Mouse (Mus musculus) neural tube, embryonic 11.5 days (tissue): ENCODE measurements around the gene Narf. TPM values are rescaled to one million over a fixed set of nuclear protein-coding genes. Genes with fewer than 3 reads are reported as not detected.

Experiments used
- ATAC-seq: fragments of 200-750 bp; cut with Nextera tagmentation; 2 replicates; pipeline ENCODE4 v1.8.0; 2017; ENCODE audit warnings: moderate number of reproducible peaks, mild to moderate bottlenecking, moderate TSS enrichment, moderate library complexity; ENCODE audit not compliant: insufficient read depth, low FRiP score, low TSS enrichment
- DNase-seq: peaks from one replicate; pipeline ENCODE4 v3.0.0-alpha.2; 2015; ENCODE audit warnings: low spot score
- H3K27ac ChIP-seq: fragments of 300-500 bp; sonication (generic); 2 replicates; pipeline ENCODE4 v1.5.1; 2014; ENCODE audit warnings: low read depth, mild to moderate bottlenecking, low read length
- H3K27me3 ChIP-seq: fragments of 300-500 bp; sonication (generic); 2 replicates; pipeline ENCODE4 v1.6.1; 2014; ENCODE audit warnings: mild to moderate bottlenecking, low read length, mixed read lengths; ENCODE audit not compliant: control insufficient read depth, insufficient read depth
- H3K36me3 ChIP-seq: fragments of 300-500 bp; sonication (generic); 2 replicates; pipeline ENCODE4 v1.6.1; 2014; ENCODE audit warnings: mild to moderate bottlenecking, low read length, moderate library complexity, mixed read lengths; ENCODE audit not compliant: control insufficient read depth, insufficient read depth
- H3K4me1 ChIP-seq: fragments of 300-500 bp; sonication (generic); 2 replicates; pipeline ENCODE4 v1.6.1; 2014; ENCODE audit warnings: low read length, mixed read lengths; ENCODE audit not compliant: control insufficient read depth, insufficient read depth
- H3K4me2 ChIP-seq: fragments of 300-500 bp; sonication (generic); 2 replicates; pipeline ENCODE4 v1.6.1; 2014; ENCODE audit warnings: low read depth, mild to moderate bottlenecking, moderate library complexity
- H3K4me3 ChIP-seq: fragments of 300-500 bp; sonication (generic); 2 replicates; pipeline ENCODE4 v1.5.1; 2014; ENCODE audit warnings: low read depth, low read length
- H3K9ac ChIP-seq: fragments of 300-500 bp; sonication (generic); 2 replicates; pipeline ENCODE4 v1.6.1; 2014; ENCODE audit warnings: mild to moderate bottlenecking, low read length
- H3K9me3 ChIP-seq: fragments of 300-500 bp; sonication (generic); 2 replicates; pipeline ENCODE4 v1.6.1; 2016; ENCODE audit warnings: low read length; ENCODE audit not compliant: control insufficient read depth
- WGBS: fragments of 180-500 bp; shearing (Covaris S2); extraction: QIAGEN DNeasy Blood & Tissue Kit; methylation state at CpG from one replicate; pipeline ENCODE4 v1.1.7; 2014; 5-methylcytosine and 5-hydroxymethylcytosine counted together
- polyA plus RNA-seq: library from polyadenylated mRNA; unstranded; fragments of >200 nt; fragmentation: Nextera tagmentation; extraction: Ambion mirVana; gene quantifications from 2 replicates; pipeline ENCODE4 v1.2.1, GENCODE M21; 2014

The Narf gene
- polyA plus RNA-seq, 1 experiment from 2014 or later, result 87.0 TPM

DNA sequence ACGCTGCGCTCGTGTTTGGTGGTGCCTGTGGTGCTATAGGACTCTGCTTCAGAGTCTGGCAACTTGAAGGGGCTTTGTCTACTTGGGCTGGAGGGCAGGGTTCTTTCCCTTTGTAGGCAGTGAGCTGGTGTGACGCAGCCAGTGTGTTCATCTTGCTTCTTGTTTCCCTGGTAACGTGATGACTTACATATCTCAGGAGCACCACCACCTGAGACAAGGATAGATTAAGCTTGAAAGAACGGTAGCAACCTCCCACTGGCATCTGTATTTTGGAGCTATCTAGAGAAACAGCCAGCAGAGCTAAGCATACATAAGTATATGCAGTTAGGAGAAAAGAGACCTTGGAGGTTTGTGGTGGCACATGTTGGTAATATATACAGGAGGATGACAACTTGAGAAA lies 68.3 kb downstream of the Narf start:
- Histone ChIP-seq H3K9ac (no peak overlapping the region), H3K4me2 (no peak overlapping the region), H3K4me3 (no peak overlapping the region), H3K27me3 (no peaks in the 10 kb centered on the region), H3K36me3 (peaks cover 23% of the 10 kb centered on the region), H3K4me1 (no peaks in the 10 kb centered on the region), H3K27ac (no peak overlapping the region), H3K9me3 (no peaks in the 10 kb centered on the region)
- no peak for ATAC-seq
- WGBS, result 94% methylated on average over 6 of the region's 6 CpGs
- DNase-seq, result no peak

Other genes starting within 250 kb of the Narf start
- 81.6 and 84.6 TPM in 2 replicates for gene Csnk1d, start 245.9 kb upstream of the Narf start, polyA plus RNA-seq
- gene Cd7, start 197.8 kb upstream of the Narf start, polyA plus RNA-seq, result not detected in 2 replicates
- not detected in 2 replicates for gene Sectm1b, start 173.7 kb upstream of the Narf start, polyA plus RNA-seq
- not detected in 2 replicates for gene Sectm1a, start 156.0 kb upstream of the Narf start, polyA plus RNA-seq
- not detected in 2 replicates for gene Tex19.2, start 118.6 kb upstream of the Narf start, polyA plus RNA-seq
- gene Tex19.1, start 91.1 kb upstream of the Narf start, polyA plus RNA-seq, result 0.46 TPM in 1 of 2 replicates, not detected in the other
- gene Uts2r, start 77.0 kb upstream of the Narf start, polyA plus RNA-seq, result 0.19 TPM in 1 of 2 replicates, not detected in the other
- 7.0 and 7.6 TPM in 2 replicates for gene Hexdc, start 32.8 kb upstream of the Narf start, polyA plus RNA-seq
- gene Ogfod3, start 32.5 kb upstream of the Narf start, polyA plus RNA-seq, result 17.8 and 19.8 TPM in 2 replicates
- 42.3 and 45.7 TPM in 2 replicates for gene Cybc1, start 7.9 kb upstream of the Narf start, polyA plus RNA-seq
- gene Foxk2, start 22.7 kb downstream of the Narf start, polyA plus RNA-seq, result 18.7 and 20.6 TPM in 2 replicates
- gene Wdr45b, start 117.2 kb downstream of the Narf start, polyA plus RNA-seq, result 111 and 116 TPM in 2 replicates
- gene Rab40b, start 151.0 kb downstream of the Narf start, polyA plus RNA-seq, result 4.2 and 4.7 TPM in 2 replicates
- gene Fn3krp, start 184.1 kb downstream of the Narf start, polyA plus RNA-seq, result 8.2 and 8.8 TPM in 2 replicates
- 2.3 and 3.5 TPM in 2 replicates for gene Fn3k, start 197.7 kb downstream of the Narf start, polyA plus RNA-seq
- 51.6 and 54.6 TPM in 2 replicates for gene Tbcd, start 214.7 kb downstream of the Narf start, polyA plus RNA-seq